Mouse (Mus musculus) forebrain, embryonic 10.5 days (tissue): ENCODE results near the gene Fam185a. TPM values are rescaled to one million over a fixed set of nuclear protein-coding genes. Genes with fewer than 3 reads are reported as not detected.

Experiments
- DNase-seq: peaks from one replicate; pipeline ENCODE4 v3.0.0-alpha.2; 2017; ENCODE audit warnings: low spot score; ENCODE audit errors: extremely low spot score
- H3K27ac ChIP-seq: fragments of 300-500 bp; sonication (generic); 2 replicates; pipeline ENCODE4 v1.5.1; 2016; ENCODE audit warnings: mild to moderate bottlenecking
- H3K27me3 ChIP-seq: fragments of 300-500 bp; sonication (generic); 2 replicates; pipeline ENCODE4 v1.6.1; 2016; ENCODE audit warnings: mild to moderate bottlenecking; ENCODE audit not compliant: poor library complexity, severe bottlenecking
- H3K36me3 ChIP-seq: fragments of 300-500 bp; sonication (generic); replicated peaks from 2 replicates; pipeline ENCODE4 v1.6.1; 2016; ENCODE audit warnings: mild to moderate bottlenecking, moderate library complexity
- H3K4me1 ChIP-seq: fragments of 300-500 bp; sonication (generic); 2 replicates; pipeline ENCODE4 v1.6.1; 2016
- H3K4me3 ChIP-seq: fragments of 300-500 bp; sonication (generic); 2 replicates; pipeline ENCODE4 v1.5.1; 2016; ENCODE audit warnings: mild to moderate bottlenecking, moderate library complexity
- H3K9me3 ChIP-seq: fragments of 300-500 bp; sonication (generic); 2 replicates; pipeline ENCODE4 v1.6.1; 2016; ENCODE audit warnings: mild to moderate bottlenecking, moderate library complexity
- WGBS: fragments of 180-500 bp; shearing (Covaris S2); methylation state at CpG from one replicate; pipeline ENCODE4 v1.1.7; 2016; 5-methylcytosine and 5-hydroxymethylcytosine counted together
- polyA plus RNA-seq: library from polyadenylated mRNA; unstranded; fragments of >200 nt; fragmentation: Nextera tagmentation; extraction: Ambion mirVana; gene quantifications from 2 replicates; pipeline ENCODE4 v1.2.1, GENCODE M21; 2016

The Fam185a gene
- 6.1 and 7.1 TPM in 2 replicates for polyA plus RNA-seq

- peak within 1 kb of the TSS; percentile 87 for H3K27ac ChIP-seq
- peaks cover 24% of the 10 kb centered on the region for H3K4me1 ChIP-seq
- no peaks in the 10 kb centered on the region for H3K9me3 ChIP-seq
- no peaks in the 10 kb centered on the region for H3K36me3 ChIP-seq
- no peaks in the 10 kb centered on the region for H3K27me3 ChIP-seq
- peak within 1 kb of the TSS; percentile 94 for H3K4me3 ChIP-seq
- under 1% methylated on average over 68 of the region's 68 CpGs for WGBS
- DNase-seq = peak; percentile 88
Observed at GRCm38 (mm10) chr5:21424614-21425602, at the start of gene Fam185a, which contains the start of gene Ccdc146. Gene Fam185a, plus strand, starts transcription at chr5:21424958. Gene Ccdc146, minus strand, starts transcription at chr5:21424677.

- Histone ChIP-seq H3K36me3 (no peaks in the 10 kb centered on the region), H3K4me1 (peaks cover 14% of the 10 kb centered on the region), H3K9me3 (no peaks in the 10 kb centered on the region), H3K27me3 (peaks cover 17% of the 10 kb centered on the region), H3K27ac (no peak overlapping the region), H3K4me3 (no peak overlapping the region)
- DNase-seq = no peak
- 85% methylated on average over 4 of the region's 4 CpGs for WGBS
Observed at GRCm38 (mm10) chr5:21376935-21377334, 47.8 kb upstream of the Fam185a start.

- H3K36me3 ChIP-seq = no peaks in the 10 kb centered on the region
- no peak for DNase-seq
- 86% methylated on average over 2 of the region's 2 CpGs for WGBS
- H3K27ac ChIP-seq = no peak overlapping the region
- no peaks in the 10 kb centered on the region; the same call in none of the 2 replicates for H3K4me1 ChIP-seq
- peaks cover 6% of the 10 kb centered on the region for H3K27me3 ChIP-seq
- H3K4me3 ChIP-seq = no peak overlapping the region
- no peaks in the 10 kb centered on the region for H3K9me3 ChIP-seq
Observed at GRCm38 (mm10) chr5:21378397-21378796, 46.4 kb upstream of the Fam185a start.

GRCm38 (mm10) chr5:21381986-21382385 lies 42.8 kb upstream of the Fam185a start:
- no peaks in the 10 kb centered on the region for H3K36me3 ChIP-seq
- 89% methylated on average over 6 of the region's 6 CpGs for WGBS
- H3K27ac ChIP-seq = no peak overlapping the region
- H3K4me1 ChIP-seq = no peaks in the 10 kb centered on the region; the same call in 1 of the 2 replicates
- H3K9me3 ChIP-seq = no peaks in the 10 kb centered on the region
- H3K27me3 ChIP-seq = no peaks in the 10 kb centered on the region
- no peak for DNase-seq
- H3K4me3 ChIP-seq = no peak overlapping the region

GRCm38 (mm10) chr5:21382678-21383077 lies 42.1 kb upstream of the Fam185a start:
- no peak for DNase-seq
- Histone ChIP-seq H3K27ac (no peak overlapping the region), H3K4me1 (no peaks in the 10 kb centered on the region; the same call in 1 of the 2 replicates), H3K36me3 (no peaks in the 10 kb centered on the region), H3K9me3 (no peaks in the 10 kb centered on the region), H3K4me3 (no peak overlapping the region), H3K27me3 (no peaks in the 10 kb centered on the region)
- 84% methylated on average over 6 of the region's 6 CpGs for WGBS

- Histone ChIP-seq H3K27ac (no peak overlapping the region), H3K9me3 (no peaks in the 10 kb centered on the region), H3K4me3 (no peak overlapping the region), H3K4me1 (no peaks in the 10 kb centered on the region; the same call in 1 of the 2 replicates), H3K36me3 (no peaks in the 10 kb centered on the region), H3K27me3 (no peaks in the 10 kb centered on the region)
- no peak for DNase-seq
- WGBS = 48% methylated on average over 14 of the region's 14 CpGs
Observed at GRCm38 (mm10) chr5:21383392-21384251, 41.1 kb upstream of the Fam185a start.

GRCm38 (mm10) chr5:21384252-21384960 lies 40.4 kb upstream of the Fam185a start:
- 85% methylated on average over 13 of the region's 13 CpGs for WGBS
- no peaks in the 10 kb centered on the region; the same call in 1 of the 2 replicates for H3K4me1 ChIP-seq
- H3K4me3 ChIP-seq = no peak overlapping the region
- H3K9me3 ChIP-seq = no peaks in the 10 kb centered on the region
- no peak for DNase-seq
- H3K27ac ChIP-seq = no peak overlapping the region
- no peaks in the 10 kb centered on the region for H3K27me3 ChIP-seq
- H3K36me3 ChIP-seq = no peaks in the 10 kb centered on the region

- no peaks in the 10 kb centered on the region; the same call in 1 of the 2 replicates for H3K4me1 ChIP-seq
- 92% methylated on average over 9 of the region's 9 CpGs for WGBS
- no peaks in the 10 kb centered on the region for H3K9me3 ChIP-seq
- no peaks in the 10 kb centered on the region for H3K27me3 ChIP-seq
- no peak for DNase-seq
- no peak overlapping the region for H3K27ac ChIP-seq
- H3K4me3 ChIP-seq = no peak overlapping the region
- H3K36me3 ChIP-seq = no peaks in the 10 kb centered on the region
Observed at GRCm38 (mm10) chr5:21384976-21385375, 39.8 kb upstream of the Fam185a start.

- H3K9me3 ChIP-seq = no peaks in the 10 kb centered on the region
- WGBS = 89% methylated on average over 4 of the region's 4 CpGs
Observed at GRCm38 (mm10) chr5:21386432-21386831, 38.3 kb upstream of the Fam185a start.

GRCm38 (mm10) chr5:21387340-21387739 lies 37.4 kb upstream of the Fam185a start:
- H3K27ac ChIP-seq = no peak overlapping the region
- H3K9me3 ChIP-seq = no peaks in the 10 kb centered on the region
- H3K27me3 ChIP-seq = no peaks in the 10 kb centered on the region
- H3K4me1 ChIP-seq = no peaks in the 10 kb centered on the region; the same call in 1 of the 2 replicates
- H3K4me3 ChIP-seq = no peak overlapping the region
- H3K36me3 ChIP-seq = no peaks in the 10 kb centered on the region
- no peak for DNase-seq

More at GRCm38 (mm10) chr5:21386432-21386831, 38.3 kb upstream of the Fam185a start:
- H3K27me3 ChIP-seq = no peaks in the 10 kb centered on the region
- H3K4me3 ChIP-seq = no peak overlapping the region
- no peaks in the 10 kb centered on the region; the same call in 1 of the 2 replicates for H3K4me1 ChIP-seq
- no peaks in the 10 kb centered on the region for H3K36me3 ChIP-seq
- H3K27ac ChIP-seq = no peak overlapping the region
- DNase-seq = no peak

GRCm38 (mm10) chr5:21388855-21389254 lies 35.9 kb upstream of the Fam185a start:
- Histone ChIP-seq H3K4me3 (no peak overlapping the region), H3K4me1 (no peaks in the 10 kb centered on the region), H3K9me3 (no peaks in the 10 kb centered on the region), H3K27me3 (no peaks in the 10 kb centered on the region), H3K36me3 (no peaks in the 10 kb centered on the region), H3K27ac (no peak overlapping the region)
- DNase-seq = no peak
- 85% methylated on average over 4 of the region's 4 CpGs for WGBS
